Mouse (Mus musculus) T-helper 1 cell (primary cell): ENCODE data around the gene Sox5.

Experiments used
- in situ Hi-C: fragments of 300-600 bp; cut with MboI, MseI; formaldehyde crosslinking; loops from one replicate; pipeline ENCODE4 v1.15.1; 2025; ENCODE audit warnings: high pct_unique_total_duplicates

Gene Sox5

GRCm38 (mm10) chr6:144584854-144585253, 196.9 kb downstream of the Sox5 start:
- in situ Hi-C loops, result no loop called here

- in situ Hi-C loops, result no loop called here
Observed at GRCm38 (mm10) chr6:144584074-144584840, 197.5 kb downstream of the Sox5 start.

GRCm38 (mm10) chr6:144579301-144579700, 202.5 kb downstream of the Sox5 start:
- in situ Hi-C loops, result no loop called here

- in situ Hi-C loops, result no loop called here
Observed at GRCm38 (mm10) chr6:144570850-144571249, 210.9 kb downstream of the Sox5 start.

GRCm38 (mm10) chr6:144565827-144566226, 215.9 kb downstream of the Sox5 start:
- in situ Hi-C loops, result no loop called here

- in situ Hi-C loops, result no loop called here
Observed at GRCm38 (mm10) chr6:144561718-144562117, 220.1 kb downstream of the Sox5 start.

DNA sequence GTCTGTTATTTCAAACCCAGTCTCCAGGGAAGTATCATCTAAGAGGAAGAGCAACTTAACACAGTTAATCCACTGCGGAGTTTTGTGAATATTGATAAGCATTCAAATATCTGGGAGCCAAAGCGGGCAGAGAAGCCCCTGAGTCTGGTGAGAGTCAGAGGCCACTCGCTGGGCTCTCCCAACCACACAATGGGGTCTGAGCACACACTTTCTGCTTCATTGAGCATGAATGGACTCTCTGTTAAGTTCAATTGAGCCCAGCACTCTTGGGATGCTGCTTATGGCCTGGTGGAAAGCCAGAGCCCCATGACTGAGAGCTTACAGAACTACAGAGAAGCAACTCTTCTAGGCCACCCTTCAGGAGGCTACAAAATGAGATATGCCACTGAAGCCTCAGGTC, 221.6 kb downstream of the Sox5 start:
- in situ Hi-C loops, result no loop called here

DNA sequence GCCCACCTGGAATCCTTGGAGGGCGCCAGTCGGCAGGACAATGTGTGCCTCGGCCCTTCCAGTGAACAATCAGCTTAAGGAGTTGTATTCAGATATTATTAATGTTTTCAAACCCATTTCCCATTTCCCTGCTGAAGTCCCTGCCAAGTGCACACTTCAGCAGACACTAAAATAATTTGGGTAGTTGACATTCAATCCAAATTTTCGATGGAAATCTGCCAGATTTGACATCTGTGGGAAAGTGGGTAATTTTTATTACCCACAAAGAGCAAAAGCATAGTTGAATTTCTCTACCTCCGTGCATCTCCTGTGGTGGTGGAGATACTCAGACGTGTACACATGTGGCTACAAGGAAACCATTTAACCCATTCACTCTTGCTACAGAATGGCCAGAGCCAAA, 228.3 kb downstream of the Sox5 start:
- in situ Hi-C loops, result no loop called here

DNA sequence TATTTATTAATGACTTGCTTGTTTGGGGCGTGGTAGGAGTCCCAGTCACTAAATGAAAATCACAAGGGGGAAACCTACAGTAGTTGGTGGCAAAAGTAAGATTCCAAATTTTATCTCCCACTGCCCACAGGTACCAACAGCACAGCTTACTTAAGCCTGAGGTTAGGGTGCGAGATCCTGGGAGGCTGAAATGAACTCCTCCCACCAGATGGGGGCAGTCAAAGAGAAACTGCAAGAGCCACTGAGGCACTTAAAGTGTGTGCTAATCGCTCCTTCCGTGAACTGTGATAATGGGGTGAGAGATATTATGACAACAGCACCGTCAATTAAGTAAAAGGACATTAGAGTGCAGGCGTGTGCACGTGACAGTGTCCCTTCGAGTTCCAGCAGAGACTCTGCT, 232.8 kb downstream of the Sox5 start:
- in situ Hi-C loops, result no loop called here

DNA sequence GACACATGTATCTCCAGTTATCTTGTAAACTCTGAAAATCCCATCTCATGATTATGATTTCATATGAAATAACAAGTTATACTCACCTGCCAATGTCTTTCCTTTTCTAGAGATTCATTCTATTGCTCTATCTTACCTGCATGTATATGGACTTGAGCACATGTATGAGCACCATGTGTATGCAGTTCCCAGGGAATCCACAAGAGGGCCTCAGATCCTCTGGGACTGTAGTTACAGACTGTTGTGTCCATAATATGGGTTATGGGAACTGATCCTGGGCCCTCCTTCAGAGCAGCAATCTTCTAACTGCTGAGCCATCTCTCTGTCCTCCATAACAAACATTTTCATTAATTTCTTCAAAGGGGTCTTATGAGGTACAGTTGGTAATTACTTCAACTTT, 234.6 kb downstream of the Sox5 start:
- in situ Hi-C loops, result no loop called here

DNA sequence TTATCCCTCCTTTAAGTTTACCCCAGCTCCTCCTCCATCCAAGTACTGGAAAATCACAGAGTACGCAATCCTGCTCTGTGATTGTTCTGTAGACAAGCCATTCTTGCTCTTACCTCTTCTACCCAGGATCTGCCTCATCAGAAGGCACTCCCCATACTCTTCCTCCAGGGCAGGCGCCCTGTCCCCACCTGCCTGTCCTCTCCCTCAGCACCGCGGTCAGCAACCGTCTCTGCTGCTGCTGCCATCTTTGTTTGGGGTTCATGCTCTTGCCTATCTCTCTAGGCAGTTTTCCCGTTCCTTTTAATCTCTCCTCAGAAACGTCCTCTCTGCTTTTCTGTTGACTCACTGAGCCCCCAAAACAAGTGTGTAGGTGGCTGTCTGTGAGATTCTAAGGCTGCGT, 236.2 kb downstream of the Sox5 start:
- in situ Hi-C loops, result no loop called here

DNA sequence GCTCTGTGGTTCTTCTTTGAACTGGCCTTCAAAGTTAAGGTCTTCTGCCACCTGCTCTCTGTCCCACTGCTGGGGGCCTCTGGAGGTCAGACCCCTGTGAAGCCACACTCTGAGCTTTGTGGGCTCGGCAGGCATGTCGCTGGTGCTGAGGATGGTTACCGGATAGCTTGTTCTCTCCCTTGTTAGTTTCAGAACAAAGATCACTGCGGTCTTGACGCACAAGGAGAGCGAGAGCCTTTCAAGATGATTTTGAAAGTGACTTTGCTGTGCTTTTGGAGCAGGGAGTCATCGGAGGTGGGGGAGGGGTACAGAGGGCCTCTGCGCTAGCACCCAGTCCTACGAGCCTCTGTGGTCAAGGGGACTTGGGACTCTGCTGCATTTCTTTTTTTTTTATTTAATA, 240.5 kb downstream of the Sox5 start:
- in situ Hi-C loops, result no loop called here

GRCm38 (mm10) chr6:144539439-144540192, 242.2 kb downstream of the Sox5 start:
- in situ Hi-C loops, result no loop called here

GRCm38 (mm10) chr6:144523479-144523878, 258.3 kb downstream of the Sox5 start:
- in situ Hi-C loops, result no loop called here

GRCm38 (mm10) chr6:144518811-144519210, 263.0 kb downstream of the Sox5 start:
- in situ Hi-C loops, result loop anchor here (10.0 kb wide), 1 partner anchor 1216 kb away; no protein-coding TSS in a partner anchor

GRCm38 (mm10) chr6:144515905-144516304, 265.9 kb downstream of the Sox5 start:
- in situ Hi-C loops, result loop anchor here (10.0 kb wide), 1 partner anchor 1219 kb away; no protein-coding TSS in a partner anchor

DNA sequence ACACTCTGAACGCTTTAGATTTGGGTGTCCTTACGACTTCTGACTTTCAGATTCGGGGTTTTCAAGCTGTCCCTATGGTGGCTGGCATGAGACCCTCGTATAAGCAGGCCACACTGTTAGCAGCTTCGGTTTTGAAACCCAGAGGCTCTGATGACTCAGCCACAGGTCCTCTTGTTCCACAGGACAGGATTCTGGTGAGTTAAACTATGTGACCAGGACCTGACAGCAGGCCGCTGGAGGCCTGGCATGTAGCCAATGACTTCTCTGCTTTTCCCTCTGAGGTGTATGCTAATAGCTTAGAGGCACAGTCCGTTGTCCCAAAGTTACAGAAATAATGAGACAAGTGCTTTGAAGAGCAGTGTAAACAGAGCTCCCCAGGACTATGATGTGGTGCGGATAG, 268.0 kb downstream of the Sox5 start:
- in situ Hi-C loops, result loop anchor here (10.0 kb wide), 1 partner anchor 1221 kb away; no protein-coding TSS in a partner anchor

- in situ Hi-C loops, result loop anchor here (10.0 kb wide), 1 partner anchor 1223 kb away; no protein-coding TSS in a partner anchor
Observed at GRCm38 (mm10) chr6:144511925-144512324, 269.9 kb downstream of the Sox5 start.

- in situ Hi-C loops, result loop anchor here (10.0 kb wide), 1 partner anchor 1225 kb away; no protein-coding TSS in a partner anchor
Observed at GRCm38 (mm10) chr6:144510147-144510546, 271.6 kb downstream of the Sox5 start.

GRCm38 (mm10) chr6:144504197-144504551, 277.6 kb downstream of the Sox5 start:
- in situ Hi-C loops, result no loop called here

DNA sequence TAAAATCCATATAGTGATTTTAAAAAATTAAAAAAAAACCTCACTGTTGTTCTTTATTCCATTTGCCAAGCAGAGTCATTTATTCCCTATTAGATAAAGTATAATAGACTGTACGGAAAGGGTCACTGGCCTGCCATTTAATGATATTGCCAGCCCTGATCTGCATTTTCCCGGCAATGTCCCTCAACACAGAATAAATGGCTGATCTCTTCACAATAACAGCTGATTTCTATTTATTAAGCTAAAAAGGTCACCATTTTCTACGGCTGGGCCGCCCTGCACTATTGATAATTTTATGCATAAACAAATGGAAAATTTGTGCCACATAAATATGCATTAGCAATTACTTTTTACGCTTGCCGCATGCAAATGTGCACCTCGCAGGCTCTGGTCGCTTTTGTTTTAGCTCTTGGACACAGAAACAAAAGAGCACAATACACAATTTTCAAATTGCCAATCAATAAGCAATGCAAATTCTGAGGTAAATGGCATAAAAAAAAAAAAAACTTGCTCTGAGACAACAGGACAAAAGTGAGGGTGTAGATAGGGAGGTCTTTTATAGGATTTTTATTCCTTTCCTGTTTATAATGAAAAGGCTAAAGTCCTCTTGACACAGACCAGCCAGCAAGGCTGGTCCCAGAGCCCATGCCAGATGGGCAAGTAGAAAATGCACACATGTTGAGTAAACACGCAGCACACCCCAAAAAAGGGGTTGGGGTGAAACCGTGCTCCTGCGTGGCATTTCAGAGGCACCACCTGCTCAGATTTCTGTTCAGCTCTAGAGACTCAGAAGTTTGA, 278.2 kb downstream of the Sox5 start:
- in situ Hi-C loops, result no loop called here

GRCm38 (mm10) chr6:144501439-144501838, 280.3 kb downstream of the Sox5 start:
- in situ Hi-C loops, result no loop called here
